ENCODE assay signal across 13 mouse cellular contexts in the genomic region with DNA sequence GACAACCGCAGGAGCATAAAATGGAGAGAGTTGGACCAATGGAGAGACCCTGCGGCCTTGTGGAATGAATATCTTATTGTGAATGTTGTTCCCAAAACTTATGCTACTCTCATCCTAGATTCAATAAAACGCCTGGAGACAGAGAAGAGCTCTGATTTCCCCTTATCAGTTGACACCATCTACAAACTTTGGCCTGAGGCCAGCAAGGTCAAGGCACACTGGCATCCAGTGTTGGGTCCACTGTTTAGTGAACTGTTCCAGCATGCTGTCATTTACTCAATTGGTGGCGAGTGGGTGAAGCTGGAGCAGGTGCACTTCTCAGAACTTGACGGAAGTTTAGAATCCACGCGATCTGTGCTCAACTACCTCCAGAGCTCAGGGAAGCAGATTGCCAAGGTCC.
"Had no signal": no experiment of that assay in that cellular context is flagged by ENCODE, and none has a peak within 500 bp of the region (broad histone marks: within the 10 kb centered on the region; RNA-seq: fewer than 3 reads in every experiment).

No protein-coding gene starts in this region.

- H3K4me1 ChIP-seq: midbrain, embryonic 10.5 days; midbrain, embryonic 15.5 days; neural tube, embryonic 12.5 days; stomach, embryonic 15.5 days had no signal

- H3K9ac ChIP-seq: midbrain, embryonic 12.5 days; midbrain, embryonic 15.5 days; neural tube, embryonic 12.5 days; stomach, embryonic 15.5 days had no signal

- H3K9me3 ChIP-seq: midbrain, embryonic 10.5 days; midbrain, embryonic 12.5 days; midbrain, embryonic 15.5 days; neural tube, embryonic 12.5 days; stomach, embryonic 15.5 days had no signal

- ATAC-seq: midbrain, embryonic 15.5 days had no signal

- H3K36me3 ChIP-seq: stomach, embryonic 15.5 days had no signal

- H3K27ac ChIP-seq: midbrain, embryonic 10.5 days; midbrain, embryonic 12.5 days; midbrain, embryonic 15.5 days; neural tube, embryonic 12.5 days; stomach, embryonic 15.5 days; stomach, postnatal 0 days had no signal

- H3K4me2 ChIP-seq: midbrain, embryonic 12.5 days; midbrain, embryonic 15.5 days; neural tube, embryonic 12.5 days; stomach, embryonic 15.5 days had no signal

- DNase-seq: lung, adult 18-20 months; lung, postnatal 10 days; lung, postnatal 4 days; right cerebral cortex, postnatal 14 days; thymus, adult 2 months; thymus, postnatal 25 days; thymus, postnatal 4 days had no signal

- H3K27me3 ChIP-seq: midbrain, embryonic 12.5 days; midbrain, embryonic 15.5 days; neural tube, embryonic 12.5 days; stomach, embryonic 15.5 days had no signal

- H3K4me3 ChIP-seq: midbrain, embryonic 10.5 days; midbrain, embryonic 12.5 days; midbrain, embryonic 15.5 days; neural tube, embryonic 12.5 days; stomach, embryonic 15.5 days had no signal
